Mouse (Mus musculus) CH12.LX (cell line): Measurements from ENCODE around the gene Zscan20. TPM values are rescaled to one million over a fixed set of nuclear protein-coding genes. Genes with fewer than 3 reads are reported as not detected.

ENCODE experiments used
- DNase-seq: peaks from one replicate; pipeline ENCODE4 v3.0.0-alpha.2; 2013; ENCODE audit errors: extremely low read depth
- H3K27ac ChIP-seq: 2 replicates; pipeline ENCODE4 v1.5.1; 2012; ENCODE audit warnings: low read depth, mild to moderate bottlenecking, control low read depth, moderate library complexity; ENCODE audit not compliant: insufficient read depth
- H3K27me3 ChIP-seq: replicated peaks from 2 replicates; pipeline ENCODE3; 2012; ENCODE audit warnings: inconsistent platforms
- H3K36me3 ChIP-seq, 2 experiments: replicated peaks in 1 of 2; 2 replicates each; pipeline versions ENCODE3 to v1.6.1; 2012; ENCODE audit warnings: inconsistent platforms in 1 of 2, low read length in 1 of 2, mild to moderate bottlenecking in 1 of 2, mixed read lengths in 1 of 2, moderate library complexity in 1 of 2; ENCODE audit not compliant: control insufficient read depth in 1 of 2, insufficient read depth in 1 of 2
- H3K4me1 ChIP-seq, 2 experiments: 2 replicates each; pipeline ENCODE4 v1.6.1; 2012; ENCODE audit warnings: inconsistent platforms in 1 of 2, moderate library complexity in 1 of 2; ENCODE audit not compliant: insufficient read depth in 2 of 2, control insufficient read depth in 1 of 2
- H3K4me2 ChIP-seq: 2 replicates; pipeline ENCODE4 v1.6.1; 2012; ENCODE audit warnings: low read depth, mild to moderate bottlenecking, control low read depth; ENCODE audit not compliant: poor library complexity, insufficient read depth, severe bottlenecking
- H3K4me3 ChIP-seq, 3 experiments: fragments of 150-350 bp in 1 of 3; sonication (generic) in 1 of 3; replicated peaks in 1 of 3; 2 replicates each; pipeline versions ENCODE3 to v1.5.1; 2011 to 2012; ENCODE audit warnings: low read depth in 2 of 3, low read length in 2 of 3, mild to moderate bottlenecking in 2 of 3, moderate library complexity in 2 of 3, control low read depth in 1 of 3, improper control_type of control experiment in 1 of 3, inconsistent platforms in 1 of 3, mixed read lengths in 1 of 3; ENCODE audit not compliant: poor library complexity in 1 of 3
- H3K79me2 ChIP-seq: replicated peaks from 2 replicates; pipeline ENCODE4 v1.6.1; 2012; ENCODE audit warnings: mild to moderate bottlenecking, moderate library complexity; ENCODE audit not compliant: control insufficient read depth, poor library complexity, insufficient read depth, severe bottlenecking; ENCODE audit errors: extremely low read depth
- H3K9ac ChIP-seq: 2 replicates; pipeline ENCODE4 v1.6.1; 2012; ENCODE audit warnings: low read depth, mild to moderate bottlenecking, control low read depth, moderate library complexity; ENCODE audit not compliant: insufficient read depth
- H3K9me3 ChIP-seq: replicated peaks from 2 replicates; pipeline ENCODE3; 2012; ENCODE audit warnings: low read length, inconsistent platforms, mixed read lengths
- CTCF ChIP-seq, 2 experiments: IDR thresholded peaks in 1 of 2; conservative IDR thresholded peaks in 1 of 2; 2 replicates each; pipeline ENCODE4 v1.5.1; 2011 to 2012; ENCODE audit warnings: low read depth in 2 of 2, low read length in 2 of 2, improper control_type of control experiment in 1 of 2, inconsistent platforms in 1 of 2, mild to moderate bottlenecking in 1 of 2, moderate library complexity in 1 of 2
- ELF1 ChIP-seq: IDR thresholded peaks from 2 replicates; pipeline ENCODE4 v1.6.1; 2014; ENCODE audit warnings: low read depth, mild to moderate bottlenecking, inconsistent platforms, low read length, improper control_type of control experiment
- HCFC1 ChIP-seq: IDR thresholded peaks from 2 replicates; pipeline ENCODE4 v1.6.1; 2012; ENCODE audit warnings: low read depth, mild to moderate bottlenecking, inconsistent platforms, low read length, improper control_type of control experiment
- IRF4 ChIP-seq: IDR thresholded peaks from 2 replicates; pipeline ENCODE4 v1.6.1; 2014; ENCODE audit warnings: low read depth, mild to moderate bottlenecking, inconsistent platforms, low read length, improper control_type of control experiment
- JUN ChIP-seq: IDR thresholded peaks from 2 replicates; pipeline ENCODE4 v1.6.1; 2011; ENCODE audit warnings: low read depth, mild to moderate bottlenecking, low read length, improper control_type of control experiment, moderate library complexity; ENCODE audit not compliant: insufficient read depth
- JUND ChIP-seq: conservative IDR thresholded peaks from 2 replicates; pipeline ENCODE4 v1.6.1; 2011; ENCODE audit warnings: low read depth, low read length, improper control_type of control experiment
- KAT2A ChIP-seq: IDR thresholded peaks from 2 replicates; pipeline ENCODE4 v1.6.1; 2012; ENCODE audit warnings: low read length, improper control_type of control experiment, inconsistent platforms; ENCODE audit not compliant: insufficient replicate concordance
- MAFK ChIP-seq: IDR thresholded peaks from 2 replicates; pipeline ENCODE4 v1.6.1; 2011; ENCODE audit warnings: low read length, improper control_type of control experiment; ENCODE audit not compliant: insufficient replicate concordance
- MAX ChIP-seq: IDR thresholded peaks from 2 replicates; pipeline ENCODE4 v1.6.1; 2011; ENCODE audit warnings: low read length, improper control_type of control experiment
- MEF2A ChIP-seq: IDR thresholded peaks from 2 replicates; pipeline ENCODE4 v1.6.1; 2014; ENCODE audit warnings: low read depth, mild to moderate bottlenecking, inconsistent platforms, low read length, improper control_type of control experiment, borderline replicate concordance
- MXI1 ChIP-seq: IDR thresholded peaks from 2 replicates; pipeline ENCODE4 v1.6.1; 2011; ENCODE audit warnings: mild to moderate bottlenecking, low read depth, low read length, improper control_type of control experiment
- MYC ChIP-seq: IDR thresholded peaks from 2 replicates; pipeline ENCODE4 v1.6.1; 2011; ENCODE audit warnings: low read depth, mild to moderate bottlenecking, improper control_type of control experiment, low read length
- NELFE ChIP-seq: IDR thresholded peaks from 2 replicates; pipeline ENCODE4 v1.6.1; 2011; ENCODE audit warnings: low read depth, low read length, improper control_type of control experiment
- PAX5 ChIP-seq: IDR thresholded peaks from 2 replicates; pipeline ENCODE4 v1.6.1; 2012; ENCODE audit warnings: low read length, inconsistent platforms, mixed read lengths
- POLR2AphosphoS2 ChIP-seq: IDR thresholded peaks from 2 replicates; pipeline ENCODE4 v1.6.1; 2011; ENCODE audit warnings: low read depth, low read length, improper control_type of control experiment
- RAD21 ChIP-seq: IDR thresholded peaks from 2 replicates; pipeline ENCODE4 v1.6.1; 2011; ENCODE audit warnings: low read depth, mild to moderate bottlenecking, low read length, improper control_type of control experiment, moderate library complexity
- RCOR1 ChIP-seq: conservative IDR thresholded peaks from 2 replicates; pipeline ENCODE4 v1.6.1; 2012; ENCODE audit warnings: low read depth, mild to moderate bottlenecking, inconsistent platforms, low read length, improper control_type of control experiment
- SMC3 ChIP-seq: IDR thresholded peaks from 2 replicates; pipeline ENCODE4 v1.6.1; 2011; ENCODE audit warnings: low read depth, low read length, improper control_type of control experiment
- UBTF ChIP-seq: IDR thresholded peaks from 2 replicates; pipeline ENCODE4 v1.6.1; 2012; ENCODE audit warnings: low read depth, mild to moderate bottlenecking, inconsistent platforms, low read length, improper control_type of control experiment, moderate library complexity
- USF1 ChIP-seq: IDR thresholded peaks from 2 replicates; pipeline ENCODE4 v1.6.1; 2014; ENCODE audit warnings: low read depth, mild to moderate bottlenecking, inconsistent platforms, low read length, improper control_type of control experiment
- USF2 ChIP-seq: conservative IDR thresholded peaks from 2 replicates; pipeline ENCODE4 v1.6.1; 2011; ENCODE audit warnings: low read depth, low read length, improper control_type of control experiment
- ZC3H11A ChIP-seq: IDR thresholded peaks from 2 replicates; pipeline ENCODE4 v1.6.1; 2012; ENCODE audit warnings: low read depth, mild to moderate bottlenecking, inconsistent platforms, low read length, improper control_type of control experiment
- ZKSCAN1 ChIP-seq: IDR thresholded peaks from 2 replicates; pipeline ENCODE4 v1.6.1; 2012; ENCODE audit warnings: low read depth, inconsistent platforms, low read length, improper control_type of control experiment, borderline replicate concordance
- ZMIZ1 ChIP-seq: IDR thresholded peaks from 2 replicates; pipeline ENCODE4 v1.6.1; 2012; ENCODE audit warnings: low read depth, mild to moderate bottlenecking, inconsistent platforms, low read length, improper control_type of control experiment
- ZNF384 ChIP-seq: IDR thresholded peaks from 2 replicates; pipeline ENCODE4 v1.6.1; 2012; ENCODE audit warnings: low read depth, low read length, improper control_type of control experiment, inconsistent platforms
- dilution Hi-C: fragments of 300-500 bp; cut with MboI; formaldehyde crosslinking; loops from 2 replicates; pipeline ENCODE4 v1.14.3; 2020; ENCODE audit warnings: low sequenced_read_pairs; ENCODE audit not compliant: extremely low pct_unique_long_range_greater_than_20kb, extremely low pct_ligation_motif_present
- in situ Hi-C: fragments of 300-500 bp; cut with MboI; formaldehyde crosslinking; loops from 3 replicates; pipeline ENCODE4 v1.14.3; 2019; ENCODE audit warnings: low sequenced_read_pairs, low pct_ligation_motif_present, low pct_unique_long_range_greater_than_20kb, mixed read lengths
- polyA plus RNA-seq: library from polyadenylated mRNA; unstranded; fragments of >175 nt; gene quantifications from 2 replicates; pipeline ENCODE4 v1.2.1, GENCODE M21; 2012; ENCODE audit warnings: low read depth; ENCODE audit not compliant: insufficient read length
- total RNA-seq, 2 experiments: library from RNA; depleted of rRNA; stranded (reverse); fragments of 300-350 nt in 1 of 2; fragments of >200 nt in 1 of 2; gene quantifications; 2 replicates each; pipeline ENCODE4 v1.2.3; 2012 to 2014

Zscan20 gene
- total and polyA plus RNA-seq, 3 experiments: 3.4 to 7.6 (median 4.2) TPM

DNA sequence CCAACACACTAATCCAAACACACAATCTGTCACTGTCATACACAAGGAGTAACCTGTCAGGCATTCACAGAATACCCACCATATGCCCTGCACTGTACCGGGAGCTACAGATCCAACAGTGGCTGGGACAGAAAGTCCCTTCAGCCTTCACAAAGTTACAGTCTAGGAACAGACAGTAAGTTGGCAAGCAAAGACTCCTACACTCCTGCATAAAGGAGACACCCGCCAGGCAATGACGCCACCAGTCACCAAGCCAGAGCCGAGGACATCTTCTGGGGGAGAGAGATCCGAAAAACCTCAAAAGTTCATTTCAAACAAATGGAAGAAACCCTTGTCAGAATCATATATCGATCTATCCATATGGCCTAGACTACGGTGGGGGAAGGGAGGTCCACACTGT, 3.3 kb downstream of the Zscan20 start:
- no peaks in the 10 kb centered on the region; the same call in none of the 2 replicates for H3K79me2 ChIP-seq
- no peak for TF ChIP-seq UBTF
- no peak for TF ChIP-seq RCOR1
- TF ChIP-seq IRF4: no peak
- TF ChIP-seq CTCF (conservative IDR thresholded peaks at IDR 0.05 in 1 of 2, IDR thresholded peaks at IDR 0.05 in 1 of 2; ENCODE audit: low read depth in 2 of 2, low read length in 2 of 2): no peak
- H3K4me1 ChIP-seq: peaks cover 4 to 21% of the 10 kb centered on the region in 2 experiments; a peak in 3 of 4 replicates
- in situ Hi-C loops: no loop called here
- H3K4me2 ChIP-seq: no peak overlapping the region
- H3K27ac ChIP-seq: no peak overlapping the region
- DNase-seq: no peak
- H3K27me3 ChIP-seq: no peaks in the 10 kb centered on the region
- no peak overlapping the region for H3K9ac ChIP-seq
- no peak overlapping the region for H3K4me3 ChIP-seq
- dilution Hi-C loops: no loop called here
- H3K36me3 ChIP-seq: peaks cover 29 to 65% of the 10 kb centered on the region in 2 experiments
- H3K9me3 ChIP-seq: no peaks in the 10 kb centered on the region

DNA sequence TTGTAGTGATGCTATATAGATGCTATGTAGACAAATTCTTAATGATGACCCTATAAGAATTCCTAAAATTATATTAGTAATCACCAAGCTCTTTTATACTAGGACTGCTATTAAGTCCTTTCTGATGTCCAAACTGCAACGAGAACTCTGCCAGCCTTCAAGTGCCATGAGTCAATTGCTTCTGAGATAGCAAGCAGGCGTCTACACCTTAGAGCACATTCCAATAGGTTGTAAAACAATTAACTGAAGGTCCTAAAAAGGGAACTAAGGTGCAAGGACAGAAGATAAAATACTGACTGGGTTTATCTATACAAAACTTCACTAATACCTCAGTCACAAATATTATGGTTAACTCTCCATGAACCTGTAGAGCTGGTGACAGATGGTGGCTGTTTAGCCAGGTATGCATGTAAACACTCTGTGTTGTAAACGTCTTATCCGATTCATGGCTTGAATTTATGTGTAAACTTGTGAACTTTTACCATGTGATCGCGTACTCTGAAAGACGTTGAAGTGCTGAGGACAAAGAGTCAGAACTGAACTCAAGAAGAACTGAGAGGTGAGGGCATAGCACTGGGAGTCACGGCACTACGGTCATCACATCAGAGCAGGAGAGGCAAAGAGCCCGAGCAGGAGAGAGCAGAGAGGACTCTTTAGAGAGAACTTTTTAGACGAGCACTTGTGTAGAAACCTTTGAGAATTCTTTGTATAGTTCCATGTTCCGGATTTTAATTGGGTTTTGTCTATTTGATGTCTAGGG, 11.9 kb downstream of the Zscan20 start:
- H3K79me2 ChIP-seq: no peaks in the 10 kb centered on the region
- dilution Hi-C loops: no loop called here
- no peak overlapping the region for H3K4me2 ChIP-seq
- TF ChIP-seq MYC: no peak
- TF ChIP-seq KAT2A: no peak
- TF ChIP-seq ZKSCAN1: no peak
- no peak for TF ChIP-seq UBTF
- TF ChIP-seq ZMIZ1: no peak
- no peak for TF ChIP-seq JUN
- TF ChIP-seq ZC3H11A: no peak
- TF ChIP-seq MAX: no peak
- TF ChIP-seq, all 38 proteins: peak for 0
- no peaks in the 10 kb centered on the region for H3K27me3 ChIP-seq
- no peak overlapping the region for H3K27ac ChIP-seq
- H3K4me3 ChIP-seq: no peak overlapping the region
- peaks cover 21 to 76% of the 10 kb centered on the region in 2 experiments for H3K36me3 ChIP-seq
- no peaks in the 10 kb centered on the region for H3K9me3 ChIP-seq
- H3K4me1 ChIP-seq: peaks cover 2 to 19% of the 10 kb centered on the region in 2 experiments; a peak in 3 of 4 replicates
- no peak overlapping the region for H3K9ac ChIP-seq
- DNase-seq: no peak
- in situ Hi-C loops: no loop called here

DNA sequence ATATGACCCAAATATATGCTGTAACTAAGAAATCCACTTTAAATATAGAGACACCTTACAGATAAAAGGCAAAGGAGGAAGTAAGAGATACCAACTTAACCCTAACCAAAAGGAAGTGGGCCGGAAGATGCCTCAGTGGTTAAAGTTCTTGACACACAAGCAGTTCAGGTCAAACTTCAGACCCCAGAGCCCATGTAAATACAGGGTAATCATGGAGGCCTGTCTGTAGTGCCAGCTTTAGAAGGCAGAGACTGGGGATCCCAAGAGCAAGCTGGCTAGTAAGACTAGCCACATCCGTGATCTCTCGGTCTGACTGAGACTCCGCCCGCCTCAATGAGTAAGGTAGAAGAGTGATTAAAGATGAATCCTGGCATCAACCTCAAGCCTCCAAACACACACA, 15.8 kb downstream of the Zscan20 start:
- Histone ChIP-seq H3K9me3 (no peaks in the 10 kb centered on the region), H3K4me3 (no peak overlapping the region), H3K79me2 (no peaks in the 10 kb centered on the region), H3K36me3 (peaks cover 32 to 80% of the 10 kb centered on the region in 2 experiments), H3K27ac (no peak overlapping the region), H3K4me1 (peaks cover 2 to 24% of the 10 kb centered on the region in 2 experiments; a peak in 3 of 4 replicates), H3K9ac (no peak overlapping the region), H3K27me3 (no peaks in the 10 kb centered on the region), H3K4me2 (no peak overlapping the region)
- no peak for DNase-seq
- in situ Hi-C loops (no loop called here), dilution Hi-C loops (no loop called here)
- TF ChIP-seq JUND (no peak), ELF1 (no peak), MEF2A (no peak), NELFE (no peak), PAX5 (no peak), ZNF384 (no peak), USF1 (no peak), SMC3 (no peak), IRF4 (no peak), MAFK (no peak), USF2 (no peak), POLR2AphosphoS2 (no peak), HCFC1 (no peak), CTCF (conservative IDR thresholded peaks at IDR 0.05 in 1 of 2, IDR thresholded peaks at IDR 0.05 in 1 of 2; ENCODE audit: low read depth in 2 of 2, low read length in 2 of 2) (no peak), RAD21 (no peak), MXI1 (no peak)
